Mouse (Mus musculus) midbrain, embryonic 10.5 days (tissue): ENCODE measurements around the gene Ak1. TPM values are rescaled to one million over a fixed set of nuclear protein-coding genes. Genes with fewer than 3 reads are reported as not detected.

Source experiments
- DNase-seq: peaks from one replicate; pipeline ENCODE4 v3.0.0-alpha.2; 2017; ENCODE audit warnings: low spot score
- H3K27ac ChIP-seq: fragments of 300-500 bp; sonication (generic); replicated peaks from 2 replicates; pipeline ENCODE4 v1.5.1; 2016; ENCODE audit warnings: mild to moderate bottlenecking
- H3K27me3 ChIP-seq: fragments of 300-500 bp; sonication (generic); 2 replicates; pipeline ENCODE4 v1.6.1; 2016; ENCODE audit warnings: low read depth, mild to moderate bottlenecking; ENCODE audit not compliant: poor library complexity, severe bottlenecking
- H3K36me3 ChIP-seq: fragments of 300-500 bp; sonication (generic); 2 replicates; pipeline ENCODE4 v1.6.1; 2016; ENCODE audit warnings: mild to moderate bottlenecking, moderate library complexity
- H3K4me1 ChIP-seq: fragments of 300-500 bp; sonication (generic); 2 replicates; pipeline ENCODE4 v1.6.1; 2016
- H3K4me3 ChIP-seq: fragments of 300-500 bp; sonication (generic); 2 replicates; pipeline ENCODE4 v1.5.1; 2016; ENCODE audit warnings: mild to moderate bottlenecking, moderate library complexity
- H3K9me3 ChIP-seq: fragments of 300-500 bp; sonication (generic); replicated peaks from 2 replicates; pipeline ENCODE4 v1.6.1; 2016; ENCODE audit warnings: mild to moderate bottlenecking
- WGBS: fragments of 180-500 bp; shearing (Covaris S2); methylation state at CpG from one replicate; pipeline ENCODE4 v1.1.7; 2016; 5-methylcytosine and 5-hydroxymethylcytosine counted together
- polyA plus RNA-seq: library from polyadenylated mRNA; unstranded; fragments of >200 nt; fragmentation: Nextera tagmentation; extraction: Ambion mirVana; gene quantifications from 2 replicates; pipeline ENCODE4 v1.2.1, GENCODE M21; 2016

Gene Ak1
- polyA plus RNA-seq, 1 experiment from 2014 or later = 26.4 TPM

DNA sequence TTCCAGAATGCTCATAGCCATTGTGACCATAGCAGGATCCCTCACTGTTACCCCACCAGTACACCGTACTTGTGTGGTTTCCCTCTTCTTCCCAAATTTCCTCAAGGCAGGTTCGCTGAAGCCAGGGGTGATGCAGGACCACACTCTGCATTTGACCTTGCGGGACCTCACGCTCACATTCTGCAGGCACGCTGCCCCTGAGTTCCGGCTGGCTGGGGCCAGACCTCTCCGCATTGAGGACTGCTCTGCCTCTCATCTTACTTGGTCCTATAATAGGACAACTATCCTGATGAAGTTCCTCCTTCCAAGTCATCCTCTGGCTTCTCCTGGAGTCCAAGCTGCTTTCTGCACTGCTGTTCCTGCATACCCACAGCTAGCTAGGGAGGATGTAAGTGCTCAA is 15.1 kb downstream of the Ak1 start:
- no peak for DNase-seq
- Histone ChIP-seq H3K4me1 (peaks cover 33% of the 10 kb centered on the region), H3K9me3 (no peaks in the 10 kb centered on the region), H3K27me3 (no peaks in the 10 kb centered on the region), H3K4me3 (no peak overlapping the region), H3K36me3 (peaks cover 4% of the 10 kb centered on the region; the same call in 1 of the 2 replicates), H3K27ac (peak overlapping the region; percentile 49; the same call in 1 of the 2 replicates)
- WGBS = 89% methylated on average over 7 of the region's 7 CpGs

DNA sequence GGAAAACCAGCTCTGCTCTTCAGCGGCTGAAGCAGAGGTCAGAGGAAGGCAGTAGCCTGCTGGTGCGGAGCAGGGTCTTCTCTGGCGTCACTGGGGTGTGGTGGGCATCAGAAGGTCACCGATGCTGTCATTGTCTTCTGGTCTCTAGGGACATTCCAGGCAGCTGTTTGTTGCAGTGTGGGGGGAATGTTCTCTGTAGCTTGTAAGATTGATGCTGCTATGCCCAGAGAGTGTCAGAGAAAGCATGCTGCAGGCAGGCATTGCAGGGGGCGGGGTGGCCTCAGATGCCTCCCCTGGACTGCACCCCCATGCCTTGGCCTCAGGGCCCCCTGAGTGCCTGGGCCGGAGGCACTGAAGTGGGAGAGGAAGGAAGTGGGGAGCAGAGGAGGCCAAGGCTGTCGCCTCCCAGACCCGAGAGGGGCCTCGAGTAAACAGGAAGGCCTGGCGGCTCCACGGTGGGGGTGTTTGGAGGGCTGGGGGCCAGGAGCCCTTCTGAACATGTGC is 16.3 kb downstream of the Ak1 start:
- peak overlapping the region; percentile 79 for H3K27ac ChIP-seq
- H3K4me3 ChIP-seq = peak overlapping the region; percentile 7; the same call in 1 of the 2 replicates
- 52% methylated on average over 11 of the region's 11 CpGs for WGBS
- no peaks in the 10 kb centered on the region for H3K27me3 ChIP-seq
- no peaks in the 10 kb centered on the region for H3K9me3 ChIP-seq
- no peak for DNase-seq
- peaks cover 4% of the 10 kb centered on the region; the same call in 1 of the 2 replicates for H3K36me3 ChIP-seq
- peaks cover 26% of the 10 kb centered on the region for H3K4me1 ChIP-seq

DNA sequence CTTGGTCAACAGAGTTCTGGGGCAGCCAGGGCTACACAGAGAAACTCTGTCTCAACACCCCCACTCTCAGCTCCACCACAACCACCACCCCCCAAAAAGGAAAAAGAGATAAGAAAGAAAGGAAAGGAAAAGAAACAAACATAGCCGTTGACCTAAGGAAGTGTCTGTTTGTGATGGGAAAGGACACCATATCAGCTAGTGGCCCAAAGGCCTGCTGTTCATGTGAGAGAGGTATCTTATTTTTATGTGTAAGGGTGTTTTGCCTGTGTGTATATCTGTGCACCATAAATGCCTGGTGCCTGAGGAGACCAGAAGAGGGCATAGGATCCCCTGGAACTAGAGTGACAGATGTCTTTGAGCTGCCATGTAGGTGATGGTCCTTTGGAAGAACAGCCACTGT is 18.1 kb downstream of the Ak1 start:
- H3K27me3 ChIP-seq = no peaks in the 10 kb centered on the region
- no peaks in the 10 kb centered on the region for H3K9me3 ChIP-seq
- H3K4me1 ChIP-seq = peaks cover 17% of the 10 kb centered on the region
- H3K36me3 ChIP-seq = no peaks in the 10 kb centered on the region
- H3K4me3 ChIP-seq = no peak overlapping the region
- no peak overlapping the region for H3K27ac ChIP-seq
- WGBS = 93% methylated on average over 1 of the region's 1 CpGs
- DNase-seq = no peak

DNA sequence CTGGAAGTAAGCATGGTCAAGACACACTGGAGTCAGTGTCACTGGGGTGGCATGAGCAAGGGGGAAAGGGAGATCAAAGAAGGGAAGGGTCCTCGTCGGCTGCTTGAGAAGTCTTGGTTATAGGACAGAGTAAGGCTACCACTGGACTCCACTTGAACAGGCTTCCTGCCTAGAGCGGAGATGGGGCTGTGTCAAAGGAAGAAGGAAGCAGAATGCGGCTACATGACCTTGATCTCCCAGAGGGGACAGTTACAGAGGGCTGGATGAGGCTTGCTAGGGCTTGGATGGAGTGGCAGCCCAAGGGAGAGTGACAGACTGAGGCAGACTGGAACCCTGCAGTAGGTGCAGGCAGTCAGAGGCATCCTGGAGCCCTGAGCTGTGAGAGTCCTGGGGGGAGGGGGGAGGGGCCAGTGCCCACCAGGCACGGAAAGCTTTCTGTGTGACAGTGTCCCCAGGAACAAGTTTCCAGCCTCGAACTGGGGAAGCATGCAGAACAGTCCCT is 19.0 kb downstream of the Ak1 start:
- 68% methylated on average over 6 of the region's 6 CpGs for WGBS
- no peak overlapping the region for H3K4me3 ChIP-seq
- H3K27me3 ChIP-seq = no peaks in the 10 kb centered on the region
- H3K9me3 ChIP-seq = no peaks in the 10 kb centered on the region
- no peaks in the 10 kb centered on the region for H3K36me3 ChIP-seq
- H3K4me1 ChIP-seq = peaks cover 21% of the 10 kb centered on the region
- H3K27ac ChIP-seq = 0 out of 2 replicates have a peak overlapping the region, but pooled peaks have one; percentile 33
- no peak for DNase-seq

DNA sequence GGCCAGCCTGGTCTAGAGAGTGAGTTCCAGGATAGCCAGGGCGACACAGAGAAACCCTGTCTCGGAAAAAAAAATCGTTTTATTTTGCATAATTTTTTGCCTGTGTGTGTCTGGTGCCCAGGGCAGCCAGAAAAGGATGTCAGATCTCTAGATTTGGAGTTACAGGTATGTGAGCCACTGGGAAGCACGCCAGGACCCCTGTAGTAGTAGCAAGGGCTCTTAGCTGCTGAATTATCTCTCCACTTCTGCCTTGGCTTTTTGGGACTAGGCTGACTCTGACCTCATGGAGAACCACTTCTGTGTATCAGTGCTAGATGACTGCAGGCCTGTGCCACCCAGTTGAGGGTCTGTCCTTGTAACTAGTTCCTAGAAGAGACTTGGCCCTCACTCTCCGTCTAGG is 20.3 kb downstream of the Ak1 start:
- DNase-seq = no peak
- WGBS = 77% methylated on average over 5 of the region's 5 CpGs
- Histone ChIP-seq H3K9me3 (no peaks in the 10 kb centered on the region), H3K4me3 (no peak overlapping the region), H3K4me1 (peaks cover 33% of the 10 kb centered on the region), H3K36me3 (no peaks in the 10 kb centered on the region), H3K27me3 (no peaks in the 10 kb centered on the region), H3K27ac (no peak overlapping the region)

DNA sequence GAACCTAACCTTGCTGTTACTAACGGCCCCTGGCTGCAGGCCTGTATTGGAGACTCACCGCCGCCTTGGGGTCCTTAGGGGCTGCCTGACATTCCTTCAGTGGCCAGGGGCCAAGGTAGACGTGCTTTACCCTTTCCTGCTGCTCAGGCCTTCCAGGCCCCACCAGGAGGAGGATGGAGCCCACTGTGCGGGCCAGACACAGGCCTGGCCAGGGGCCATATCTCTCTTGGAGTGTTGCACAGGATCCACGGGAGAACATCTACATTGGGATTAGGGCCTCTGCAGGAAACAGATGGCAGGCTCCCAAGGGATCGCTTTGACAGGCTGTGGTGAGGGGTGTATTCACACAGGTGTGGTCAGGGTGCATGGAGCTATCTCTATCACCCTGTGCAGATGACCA is 21.3 kb downstream of the Ak1 start:
- H3K27me3 ChIP-seq = no peaks in the 10 kb centered on the region
- no peak overlapping the region for H3K4me3 ChIP-seq
- H3K4me1 ChIP-seq = peaks cover 30% of the 10 kb centered on the region
- DNase-seq = no peak
- no peaks in the 10 kb centered on the region for H3K36me3 ChIP-seq
- H3K27ac ChIP-seq = peak overlapping the region; percentile 14; the same call in 1 of the 2 replicates
- 80% methylated on average over 7 of the region's 7 CpGs for WGBS
- H3K9me3 ChIP-seq = no peaks in the 10 kb centered on the region

DNA sequence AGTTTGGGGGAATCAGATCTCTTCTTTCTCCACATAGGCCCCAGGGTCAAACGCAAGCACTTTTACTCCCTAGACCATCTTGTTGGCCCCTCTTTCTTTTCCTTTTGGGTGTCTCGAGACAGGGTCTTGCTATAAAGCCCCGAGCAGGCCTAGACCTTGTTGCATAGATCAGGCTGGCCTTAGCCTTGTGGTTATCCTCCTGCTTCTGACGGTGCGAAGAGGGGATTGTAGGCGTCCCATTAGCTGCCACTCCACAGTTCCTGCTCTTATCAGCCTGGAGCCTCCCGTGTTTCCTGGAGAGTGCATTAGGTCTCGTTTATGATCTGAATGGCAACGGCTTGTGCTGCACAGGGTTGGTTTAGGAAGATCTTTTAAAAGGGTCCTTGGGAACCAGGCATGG is 22.5 kb downstream of the Ak1 start:
- peaks cover 26% of the 10 kb centered on the region for H3K4me1 ChIP-seq
- DNase-seq = no peak
- WGBS = 87% methylated on average over 9 of the region's 9 CpGs
- 0 out of 2 replicates have a peak overlapping the region, but pooled peaks have one; percentile 10 for H3K27ac ChIP-seq
- H3K36me3 ChIP-seq = no peaks in the 10 kb centered on the region
- H3K27me3 ChIP-seq = no peaks in the 10 kb centered on the region
- no peak overlapping the region for H3K4me3 ChIP-seq
- no peaks in the 10 kb centered on the region for H3K9me3 ChIP-seq

DNA sequence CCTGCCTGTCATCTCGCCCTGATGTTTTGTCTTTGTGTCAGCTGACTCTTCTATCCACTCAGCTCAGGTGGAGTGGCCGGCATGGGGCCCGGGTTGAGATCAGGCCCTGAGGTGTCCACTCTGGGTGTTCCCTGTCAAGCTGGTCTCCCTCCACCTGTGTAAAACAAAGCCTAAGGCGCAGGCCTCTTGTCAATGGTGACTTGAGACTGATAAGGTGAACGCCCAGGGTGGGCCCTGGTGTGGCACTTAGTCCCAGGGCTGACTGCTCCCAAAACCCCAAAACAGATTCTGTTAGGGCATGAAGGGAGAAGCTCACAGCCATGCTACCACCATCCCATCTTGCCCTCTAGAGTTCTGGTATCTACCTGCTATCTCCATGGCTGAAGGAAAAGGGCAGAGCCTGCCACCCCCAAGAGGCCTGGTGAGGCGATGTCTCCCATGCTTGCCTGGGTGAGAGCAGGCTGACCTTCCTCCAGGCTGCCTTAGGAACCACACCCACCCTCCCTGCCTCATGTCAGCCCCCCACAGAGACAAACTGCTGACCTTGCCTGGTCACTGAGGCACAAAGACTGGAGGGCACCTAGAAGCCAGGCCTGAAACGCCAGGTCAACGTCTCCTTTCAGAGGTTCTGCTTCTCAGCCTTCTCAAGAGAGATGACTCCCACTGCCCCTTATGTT is 23.4 kb downstream of the Ak1 start:
- Histone ChIP-seq H3K36me3 (no peaks in the 10 kb centered on the region), H3K4me3 (no peak overlapping the region), H3K27ac (peak overlapping the region; percentile 34; the same call in 1 of the 2 replicates), H3K9me3 (no peaks in the 10 kb centered on the region), H3K4me1 (peaks cover 26% of the 10 kb centered on the region), H3K27me3 (no peaks in the 10 kb centered on the region)
- no peak for DNase-seq
- WGBS = 82% methylated on average over 8 of the region's 8 CpGs

DNA sequence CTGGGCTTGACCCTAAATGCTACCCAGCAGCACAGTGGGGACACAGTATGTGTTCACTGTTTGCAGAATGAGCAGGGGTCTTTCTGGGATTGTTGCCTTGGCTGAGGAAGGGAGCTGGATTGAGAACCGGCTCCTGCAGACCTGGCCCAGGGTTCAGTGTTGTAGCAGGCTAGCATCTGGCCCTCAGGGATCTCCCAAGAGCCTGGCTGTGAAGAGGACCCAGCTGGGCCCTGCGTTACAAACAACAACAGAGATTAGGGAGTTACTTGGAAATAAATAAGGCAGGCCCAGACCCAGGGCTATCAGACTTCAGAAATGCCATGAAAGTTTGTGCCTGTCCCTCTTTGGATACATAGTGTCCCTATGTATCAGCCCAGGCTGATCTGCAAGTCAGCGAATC is 24.1 kb downstream of the Ak1 start:
- Histone ChIP-seq H3K9me3 (no peaks in the 10 kb centered on the region), H3K4me3 (no peak overlapping the region), H3K4me1 (peaks cover 23% of the 10 kb centered on the region), H3K27me3 (no peaks in the 10 kb centered on the region), H3K27ac (peak overlapping the region; percentile 7; the same call in 1 of the 2 replicates), H3K36me3 (no peaks in the 10 kb centered on the region)
- 70% methylated on average over 3 of the region's 3 CpGs for WGBS
- no peak for DNase-seq

DNA sequence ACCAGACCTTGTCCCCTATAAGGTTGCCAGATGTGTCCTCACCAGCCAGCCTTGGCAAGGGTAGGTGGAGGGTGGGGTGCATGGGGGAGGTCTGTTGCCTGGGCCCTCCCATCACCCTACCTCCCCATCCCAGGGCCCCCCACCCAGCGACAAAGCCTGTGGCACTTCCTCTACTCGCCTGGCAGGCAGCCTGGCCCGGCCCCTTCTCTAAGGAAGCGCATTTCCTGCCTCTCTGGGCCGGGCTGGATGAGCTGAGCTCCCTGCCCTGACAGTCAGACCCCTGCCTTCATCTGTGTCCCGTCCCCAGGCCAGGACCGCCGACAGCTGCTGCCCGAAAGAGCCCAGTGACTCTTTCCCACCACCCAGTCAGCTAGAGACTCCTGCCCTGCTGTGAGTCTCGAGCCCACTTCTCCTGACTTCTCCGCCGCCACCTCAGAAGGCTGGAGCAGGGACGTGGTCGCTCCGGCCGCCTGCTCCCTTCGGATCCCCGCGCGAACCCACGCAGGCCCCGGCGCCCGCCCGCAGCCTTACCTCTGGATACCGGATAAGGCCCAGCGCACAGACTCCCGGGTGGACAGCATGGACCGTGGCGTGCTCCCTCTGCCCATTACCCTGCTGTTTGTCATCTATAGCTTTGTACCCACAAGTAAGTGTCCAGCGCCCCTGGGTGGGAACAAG is 25.0 kb downstream of the Ak1 start, which contains the start of gene Eng:
Eng (plus strand) TSS at position 217 of the 678 bp plus-strand sequence.
- peak within 1 kb of the TSS; percentile 72 for H3K27ac ChIP-seq
- no peak for DNase-seq
- H3K4me1 ChIP-seq = peaks cover 24% of the 10 kb centered on the region
- no peaks in the 10 kb centered on the region for H3K36me3 ChIP-seq
- WGBS = 59% methylated on average over 31 of the region's 31 CpGs
- peak within 1 kb of the TSS; percentile 38 for H3K4me3 ChIP-seq
- no peaks in the 10 kb centered on the region for H3K27me3 ChIP-seq
- H3K9me3 ChIP-seq = no peaks in the 10 kb centered on the region

DNA sequence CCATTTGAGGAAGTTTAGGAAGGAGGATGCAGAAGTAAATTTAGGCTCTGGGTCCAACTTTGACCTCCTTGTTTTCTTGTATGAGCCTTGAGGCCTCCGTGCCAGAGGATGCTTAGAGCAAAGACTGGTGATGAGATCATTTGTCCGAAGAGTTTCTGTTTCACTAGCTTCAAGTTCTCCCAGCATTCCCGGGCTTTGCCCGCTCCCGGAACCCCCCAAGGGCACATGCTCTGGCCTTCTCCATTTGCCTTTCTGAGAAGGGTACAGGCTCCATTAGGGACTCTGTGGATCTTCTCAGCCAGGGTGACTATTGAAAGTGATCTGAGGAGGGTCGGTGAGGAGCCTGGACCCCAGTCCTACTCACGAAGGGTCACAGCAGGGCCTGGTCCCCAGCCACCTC is 25.8 kb downstream of the Ak1 start:
- Histone ChIP-seq H3K36me3 (no peaks in the 10 kb centered on the region), H3K27ac (0 out of 2 replicates have a peak overlapping the region, but pooled peaks have one; percentile 38), H3K9me3 (no peaks in the 10 kb centered on the region), H3K27me3 (no peaks in the 10 kb centered on the region), H3K4me3 (peak overlapping the region; percentile 38), H3K4me1 (peaks cover 25% of the 10 kb centered on the region)
- WGBS = 91% methylated on average over 7 of the region's 7 CpGs
- DNase-seq = no peak

DNA sequence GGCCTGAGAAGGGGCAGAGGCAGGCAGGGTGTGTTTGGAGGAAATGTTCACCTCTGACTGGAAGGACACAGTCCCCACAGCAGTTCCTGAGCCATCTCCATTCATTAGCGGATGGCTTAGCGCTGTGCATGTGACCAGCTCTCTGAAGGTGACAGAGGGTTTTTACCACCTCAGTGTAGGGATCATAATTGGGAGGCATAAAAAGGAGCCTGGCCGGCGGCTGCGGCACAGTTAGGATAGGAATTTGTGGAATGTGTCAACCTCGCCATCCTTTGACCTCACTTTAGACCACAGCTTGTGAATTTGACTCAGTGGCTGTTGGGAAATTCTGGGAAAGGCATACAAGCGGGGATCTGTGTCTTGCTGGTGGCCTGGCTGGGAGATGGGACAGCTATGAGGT is 32.2 kb downstream of the Ak1 start:
- H3K9me3 ChIP-seq = no peaks in the 10 kb centered on the region
- H3K27ac ChIP-seq = peak overlapping the region; percentile 53
- WGBS = 72% methylated on average over 7 of the region's 7 CpGs
- H3K4me1 ChIP-seq = peaks cover 20% of the 10 kb centered on the region
- DNase-seq = no peak
- H3K27me3 ChIP-seq = no peaks in the 10 kb centered on the region
- no peak overlapping the region for H3K4me3 ChIP-seq
- H3K36me3 ChIP-seq = no peaks in the 10 kb centered on the region
